Comparison of ENCODE assay signal across 12 mouse cellular contexts in the genomic region with DNA sequence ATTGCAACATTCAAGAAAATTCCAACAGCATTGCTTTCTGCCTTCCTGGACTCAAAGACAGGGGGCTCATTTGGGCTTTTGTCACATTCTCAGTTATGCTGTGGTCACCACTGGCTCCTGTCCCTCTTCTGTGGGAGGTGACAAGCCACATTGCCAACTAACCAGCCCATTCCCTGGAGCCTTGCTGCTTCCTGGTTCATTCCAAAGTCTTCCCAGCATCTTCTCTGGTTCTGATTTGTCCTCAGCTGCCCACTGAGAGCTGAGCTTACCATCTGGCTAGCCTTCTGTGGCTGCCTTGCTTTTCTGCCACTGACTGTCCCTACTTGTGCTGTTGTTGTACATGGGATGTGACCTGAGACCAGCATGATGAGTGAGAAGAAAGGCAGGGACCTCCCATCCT.
DNase-seq lines count a peak whose midpoint lies in the region; ATAC-seq and TF ChIP-seq lines count a peak whose summit lies in the region.
"Had no signal": no experiment of that assay in that cellular context is flagged by ENCODE, and none has a peak within 500 bp of the region (broad histone marks: within the 10 kb centered on the region; RNA-seq: fewer than 3 reads in every experiment).

No protein-coding gene starts in this region.

- 0 out of 2 replicates have a peak, but pooled peaks cover 2% of the 10 kb centered on the region for H3K4me1 ChIP-seq in forebrain, embryonic 14.5 days (ENCODE audit: control insufficient read depth, insufficient read depth, low read length)
- H3K4me1 ChIP-seq in forebrain, embryonic 11.5 days (replicated peaks; ENCODE audit: control insufficient read depth, insufficient read depth, low read length), result no peaks in the 10 kb centered on the region
- H3K4me1 ChIP-seq in cerebellum, adult 2 months (ENCODE audit: control insufficient read depth, insufficient read depth, low read length), result peaks cover 13% of the 10 kb centered on the region
- H3K4me1 ChIP-seq in heart, embryonic 14.5 days (ENCODE audit: control insufficient read depth in 2 of 2, insufficient read depth in 2 of 2, low read length in 2 of 2), result peaks cover 25 to 33% of the 10 kb centered on the region in 2 experiments
- H3K4me1 ChIP-seq: midbrain, embryonic 12.5 days had no signal

- H3K36me3 ChIP-seq in forebrain, embryonic 14.5 days (ENCODE audit: control insufficient read depth, insufficient read depth, low read length), result no peaks in the 10 kb centered on the region
- no peaks in the 10 kb centered on the region for H3K36me3 ChIP-seq in forebrain, embryonic 11.5 days (ENCODE audit: control insufficient read depth, insufficient read depth, low read length)
- no peaks in the 10 kb centered on the region for H3K36me3 ChIP-seq in heart, embryonic 14.5 days (ENCODE audit: control insufficient read depth, insufficient read depth, low read length)
- H3K36me3 ChIP-seq: G1E; midbrain, embryonic 12.5 days had no signal

- H3K4me3 ChIP-seq in forebrain, embryonic 14.5 days (ENCODE audit: low read depth, low read length), result no peak overlapping the region
- no peak overlapping the region for H3K4me3 ChIP-seq in forebrain, embryonic 11.5 days (ENCODE audit: low read depth, low read length)
- H3K4me3 ChIP-seq in cerebellum, adult 2 months (replicated peaks; ENCODE audit: insufficient read depth, low read depth, low read length), result no peak overlapping the region
- no peak overlapping the region for H3K4me3 ChIP-seq in heart, embryonic 14.5 days (ENCODE audit: control insufficient read depth in 1 of 2, insufficient read depth in 1 of 2, low read depth in 1 of 2, low read length in 2 of 2)
- H3K4me3 ChIP-seq: midbrain, embryonic 12.5 days had no signal

- no peaks in the 10 kb centered on the region for H3K9me3 ChIP-seq in forebrain, embryonic 14.5 days (replicated peaks; ENCODE audit: control insufficient read depth, low read length)
- no peaks in the 10 kb centered on the region for H3K9me3 ChIP-seq in forebrain, embryonic 11.5 days (ENCODE audit: control insufficient read depth, low read length)
- no peaks in the 10 kb centered on the region for H3K9me3 ChIP-seq in heart, embryonic 14.5 days (ENCODE audit: control insufficient read depth, low read length)
- H3K9me3 ChIP-seq: midbrain, embryonic 12.5 days had no signal

- DNase-seq in forebrain, embryonic 14.5 days (ENCODE audit: low spot score), result no peak
- DNase-seq in forebrain, embryonic 11.5 days (ENCODE audit: low spot score), result no peak
- DNase-seq in left cerebral cortex, adult 18-20 months (ENCODE audit: low spot score in 2 of 2), result peak; percentile 26 to 50
- DNase-seq in left cerebral cortex, adult 11 months (ENCODE audit: low spot score), result no peak
- peak; percentile 23 to 48 for DNase-seq in cerebellum, adult 2 months
- DNase-seq in spleen, postnatal 4 days (ENCODE audit: low spot score in 2 of 2), result no peak
- DNase-seq in gastrocnemius, postnatal 25 days, result no peak
- DNase-seq: liver, postnatal 0 days had no signal

- TF ChIP-seq CTCF in cerebellum, adult 2 months (IDR thresholded peaks at IDR 0.05; ENCODE audit: borderline replicate concordance, insufficient read depth, low read depth, low read length), result no peak

- no peaks in the 10 kb centered on the region for H3K27me3 ChIP-seq in forebrain, embryonic 14.5 days (replicated peaks; ENCODE audit: control insufficient read depth, insufficient read depth, low read length)
- H3K27me3 ChIP-seq in forebrain, embryonic 11.5 days (ENCODE audit: control insufficient read depth, insufficient read depth, low read length), result no peaks in the 10 kb centered on the region
- H3K27me3 ChIP-seq in cerebellum, adult 2 months (ENCODE audit: control insufficient read depth, insufficient read depth, low read length), result no peaks in the 10 kb centered on the region
- no peaks in the 10 kb centered on the region for H3K27me3 ChIP-seq in heart, embryonic 14.5 days (ENCODE audit: control insufficient read depth, insufficient read depth, low read length)
- H3K27me3 ChIP-seq: midbrain, embryonic 12.5 days had no signal

- H3K9ac ChIP-seq in forebrain, embryonic 14.5 days (ENCODE audit: low read length), result no peak overlapping the region
- no peak overlapping the region for H3K9ac ChIP-seq in forebrain, embryonic 11.5 days (ENCODE audit: low read length)
- H3K9ac ChIP-seq in heart, embryonic 14.5 days (ENCODE audit: low read length), result no peak overlapping the region
- H3K9ac ChIP-seq: liver, postnatal 0 days; midbrain, embryonic 12.5 days had no signal

- ATAC-seq in forebrain, embryonic 14.5 days, result peak; percentile 10; the same call in 1 of the 2 replicates
- ATAC-seq in forebrain, embryonic 11.5 days (replicated peaks; ENCODE audit: low FRiP score), result no peak
- no peak for ATAC-seq in heart, embryonic 14.5 days (ENCODE audit: insufficient number of reproducible peaks, insufficient read depth, low FRiP score, low read depth)
- ATAC-seq: liver, postnatal 0 days had no signal

- H3K27ac ChIP-seq in forebrain, embryonic 14.5 days (ENCODE audit: low read depth, low read length), result no peak overlapping the region
- H3K27ac ChIP-seq in forebrain, embryonic 11.5 days (ENCODE audit: low read depth, low read length), result no peak overlapping the region
- H3K27ac ChIP-seq in cerebellum, adult 2 months (ENCODE audit: insufficient read depth, low read length), result no peak overlapping the region
- H3K27ac ChIP-seq in heart, embryonic 14.5 days (replicated peaks in 1 of 2; ENCODE audit: control insufficient read depth in 1 of 2, insufficient read depth in 1 of 2, low read depth in 2 of 2, low read length in 2 of 2), result peak overlapping the region; percentile 41 to 43; a peak in 2 of 4 replicates
- H3K27ac ChIP-seq: kidney, postnatal 0 days; midbrain, embryonic 12.5 days had no signal

- TF ChIP-seq POLR2A in cerebellum, adult 2 months (IDR thresholded peaks at IDR 0.05; ENCODE audit: borderline replicate concordance, insufficient read depth, low read length), result no peak

- H3K4me2 ChIP-seq in forebrain, embryonic 14.5 days (ENCODE audit: low read length), result no peak overlapping the region
- H3K4me2 ChIP-seq in forebrain, embryonic 11.5 days (ENCODE audit: low read depth, low read length, severe bottlenecking), result no peak overlapping the region
- H3K4me2 ChIP-seq in heart, embryonic 14.5 days (ENCODE audit: low read length), result no peak overlapping the region
- H3K4me2 ChIP-seq: midbrain, embryonic 12.5 days had no signal

Comparison
In these comparisons a context has a peak if more than half of its experiments do, and no peak if none do; other contexts are left out.
1. DNase-seq: peak in left cerebral cortex, adult 18-20 months (2 of 2) and cerebellum, adult 2 months (2 of 2); none in forebrain, embryonic 14.5 days (single experiment), forebrain, embryonic 11.5 days (single experiment), left cerebral cortex, adult 11 months (single experiment), spleen, postnatal 4 days (0 of 2) and gastrocnemius, postnatal 25 days (single experiment).
2. H3K27ac ChIP-seq: peak in heart, embryonic 14.5 days (2 of 2); none in forebrain, embryonic 14.5 days (single experiment), forebrain, embryonic 11.5 days (single experiment) and cerebellum, adult 2 months (single experiment).